Mouse (Mus musculus) brown adipose tissue, adult 24 weeks (tissue): ENCODE results near the gene Ly6g6c. TPM values are rescaled to one million over a fixed set of nuclear protein-coding genes. Genes with fewer than 3 reads are reported as not detected.

ENCODE experiments used
- H3K27ac ChIP-seq: fragments of 200-500 bp; replicated peaks from 2 replicates; pipeline ENCODE4 v1.5.1; 2012; ENCODE audit warnings: low read depth, mild to moderate bottlenecking, low read length
- H3K4me1 ChIP-seq: fragments of 200-500 bp; 2 replicates; pipeline ENCODE4 v1.6.1; 2012; ENCODE audit warnings: low read length, mixed read lengths; ENCODE audit not compliant: control insufficient read depth, insufficient read depth, insufficient read length
- H3K4me3 ChIP-seq: fragments of 200-500 bp; 2 replicates; pipeline ENCODE4 v1.5.1; 2012; ENCODE audit warnings: low read depth, mild to moderate bottlenecking, low read length, moderate library complexity; ENCODE audit not compliant: insufficient read depth
- polyA plus RNA-seq: library from polyadenylated mRNA; stranded (reverse); fragments of >200 nt; gene quantifications from 2 replicates; pipeline ENCODE4 v1.2.4, GENCODE M21; 2012; ENCODE audit not compliant: missing spikeins, insufficient read depth, insufficient read length

Ly6g6c gene
- polyA plus RNA-seq, 1 experiment: not detected

GRCm38 (mm10) chr17:35058911-35059892 is 6.0 kb upstream of the Ly6g6c start, which contains the start of gene Ddah2:
TSS of gene Ddah2 (plus strand) at chr17:35059035.
- Histone ChIP-seq H3K4me1 (no peaks in the 10 kb centered on the region; the same call in 1 of the 2 replicates), H3K4me3 (peak within 1 kb of the TSS; percentile 89), H3K27ac (peak within 1 kb of the TSS; percentile 82)

DNA sequence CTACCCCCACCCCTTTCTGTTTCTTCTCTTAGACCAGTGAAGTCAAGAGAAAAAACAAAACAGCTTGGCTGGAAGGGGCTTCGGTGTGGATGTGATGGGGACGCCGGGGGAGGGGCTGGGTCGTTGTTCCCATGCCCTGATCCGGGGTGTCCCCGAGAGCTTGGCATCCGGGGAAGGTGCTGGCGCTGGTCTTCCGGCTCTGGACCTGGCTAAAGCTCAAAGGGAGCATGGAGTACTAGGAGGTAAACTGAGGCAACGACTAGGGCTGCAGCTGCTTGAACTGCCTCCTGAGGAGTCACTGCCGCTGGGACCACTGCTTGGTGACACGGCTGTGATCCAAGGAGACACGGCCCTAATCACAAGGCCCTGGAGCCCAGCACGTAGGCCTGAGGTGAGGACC is 5.1 kb upstream of the Ly6g6c start:
- Histone ChIP-seq H3K27ac (no peak overlapping the region), H3K4me3 (peak overlapping the region; percentile 89), H3K4me1 (no peaks in the 10 kb centered on the region; the same call in 1 of the 2 replicates)

DNA sequence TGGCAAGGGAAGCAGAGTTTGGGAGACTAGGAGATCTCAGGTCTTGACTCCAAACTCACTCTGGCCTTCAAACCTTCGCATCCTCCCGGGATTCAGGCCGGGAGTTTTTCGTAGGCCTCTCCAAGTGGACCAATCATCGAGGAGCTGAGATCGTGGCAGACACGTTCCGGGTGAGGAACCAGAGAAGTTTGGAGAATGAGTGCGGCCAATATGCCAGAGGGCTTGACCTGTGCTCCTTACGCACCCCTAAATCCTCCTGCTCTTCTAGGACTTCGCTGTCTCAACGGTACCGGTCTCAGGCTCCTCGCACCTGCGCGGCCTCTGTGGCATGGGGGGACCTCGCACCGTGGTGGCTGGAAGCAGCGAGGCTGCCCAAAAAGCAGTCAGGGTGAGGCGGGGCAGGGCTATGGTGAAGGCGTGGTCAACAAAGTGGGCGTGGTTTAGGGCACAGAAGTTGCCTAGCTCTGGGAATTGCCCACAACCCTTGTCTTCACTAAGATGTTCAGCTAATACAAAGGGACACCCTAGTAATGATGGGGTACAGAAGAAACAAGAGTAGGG is 4.4 kb upstream of the Ly6g6c start:
- peak overlapping the region; percentile 89; the same call in 1 of the 2 replicates for H3K4me3 ChIP-seq

DNA sequence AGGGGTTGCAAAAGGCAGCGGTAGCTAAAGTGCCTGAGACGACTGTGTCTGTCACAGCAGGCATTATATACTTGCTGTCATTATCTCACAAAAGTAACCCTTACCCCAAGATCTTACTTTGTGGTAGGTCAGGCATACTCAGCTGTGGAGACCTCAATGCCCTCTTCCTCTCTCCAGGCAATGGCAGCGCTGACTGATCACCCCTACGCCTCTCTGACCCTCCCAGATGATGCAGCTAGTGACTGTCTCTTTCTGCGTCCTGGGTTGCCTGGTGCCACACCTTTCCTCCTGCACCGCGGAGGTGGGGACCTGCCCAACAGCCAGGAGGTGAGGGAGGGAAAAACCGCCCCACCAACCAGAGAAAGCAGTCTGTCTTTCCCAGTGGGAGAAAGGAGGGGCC is 3.9 kb upstream of the Ly6g6c start:
- Histone ChIP-seq H3K4me3 (no peak overlapping the region), H3K4me1 (no peaks in the 10 kb centered on the region; the same call in 1 of the 2 replicates)

More for the DNA sequence above, 4.4 kb upstream of the Ly6g6c start:
- Histone ChIP-seq H3K4me1 (no peaks in the 10 kb centered on the region; the same call in 1 of the 2 replicates), H3K27ac (no peak overlapping the region)

DNA sequence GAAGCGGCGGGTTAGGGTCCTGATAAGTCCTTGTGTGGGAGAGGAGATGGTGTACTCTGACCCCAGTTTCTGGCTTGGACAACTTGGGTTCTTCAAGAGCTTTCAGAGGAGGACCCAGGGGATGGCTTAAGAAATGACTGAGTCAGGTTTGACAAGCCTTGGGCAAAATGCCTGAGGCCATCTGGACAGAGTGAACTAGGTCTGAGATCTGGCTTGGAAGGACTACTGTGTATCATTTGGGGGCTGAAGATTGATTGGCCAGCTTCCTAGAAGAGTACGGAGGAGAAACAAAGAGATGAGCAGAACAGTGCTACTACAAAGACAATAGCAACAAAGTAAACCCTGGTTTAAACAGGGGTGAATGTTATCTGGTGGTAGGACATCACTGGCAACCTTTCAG is 1.7 kb upstream of the Ly6g6c start:
- Histone ChIP-seq H3K4me3 (no peak overlapping the region), H3K4me1 (no peaks in the 10 kb centered on the region; the same call in 1 of the 2 replicates), H3K27ac (no peak overlapping the region)

More for the DNA sequence above, 3.9 kb upstream of the Ly6g6c start:
- H3K27ac ChIP-seq: no peak overlapping the region

GRCm38 (mm10) chr17:35064378-35064877 is 760 bp upstream of the Ly6g6c start:
- Histone ChIP-seq H3K27ac (no peak overlapping the region), H3K4me1 (no peaks in the 10 kb centered on the region), H3K4me3 (0 out of 2 replicates have a peak overlapping the region, but pooled peaks have one; percentile 42)

GRCm38 (mm10) chr17:35066084-35066483 is 896 bp downstream of the Ly6g6c start, which contains the start of gene Mpig6b:
TSS of gene Mpig6b (minus strand) at chr17:35066184.
- Histone ChIP-seq H3K4me1 (no peaks in the 10 kb centered on the region), H3K27ac (no peak within 1 kb of the TSS), H3K4me3 (peak within 1 kb of the TSS; percentile 42)

GRCm38 (mm10) chr17:35068213-35068914 is 3.2 kb downstream of the Ly6g6c start:
- no peak overlapping the region for H3K4me3 ChIP-seq
- no peaks in the 10 kb centered on the region for H3K4me1 ChIP-seq
- no peak overlapping the region for H3K27ac ChIP-seq

DNA sequence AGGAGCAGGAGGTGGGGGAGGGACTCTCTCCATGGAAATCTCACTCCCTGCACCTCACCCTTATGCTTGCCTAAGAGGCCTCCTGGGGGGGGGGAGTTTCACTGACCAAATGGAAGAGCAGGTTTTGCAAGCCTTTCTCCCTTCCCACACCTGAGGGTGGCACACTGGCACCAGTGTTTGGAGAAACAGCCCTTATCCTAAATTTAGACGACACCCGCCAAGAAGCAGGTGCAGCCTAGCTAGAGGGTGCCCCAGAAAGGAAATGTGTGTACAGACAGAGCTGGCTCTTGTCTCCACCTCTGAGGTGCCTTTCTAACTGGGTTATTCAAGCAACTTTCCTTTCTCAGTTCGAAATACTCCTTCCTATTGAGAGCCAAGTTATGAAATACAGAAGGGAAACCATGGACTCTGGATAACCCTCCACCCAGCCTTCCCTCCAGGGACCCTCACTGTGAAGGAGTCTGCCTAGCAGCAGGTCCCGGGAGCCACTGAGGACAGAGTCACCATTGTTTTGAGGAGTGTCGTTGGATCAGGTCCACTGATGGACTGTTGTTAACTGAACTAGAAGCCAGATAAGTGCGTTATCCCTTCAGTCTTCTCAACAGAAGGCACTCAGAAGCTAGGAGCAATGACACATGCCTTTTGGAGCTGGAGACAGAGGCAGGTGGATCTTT is 5.5 kb downstream of the Ly6g6c start:
- H3K4me1 ChIP-seq: no peaks in the 10 kb centered on the region
- H3K27ac ChIP-seq: no peak overlapping the region
- no peak overlapping the region for H3K4me3 ChIP-seq

DNA sequence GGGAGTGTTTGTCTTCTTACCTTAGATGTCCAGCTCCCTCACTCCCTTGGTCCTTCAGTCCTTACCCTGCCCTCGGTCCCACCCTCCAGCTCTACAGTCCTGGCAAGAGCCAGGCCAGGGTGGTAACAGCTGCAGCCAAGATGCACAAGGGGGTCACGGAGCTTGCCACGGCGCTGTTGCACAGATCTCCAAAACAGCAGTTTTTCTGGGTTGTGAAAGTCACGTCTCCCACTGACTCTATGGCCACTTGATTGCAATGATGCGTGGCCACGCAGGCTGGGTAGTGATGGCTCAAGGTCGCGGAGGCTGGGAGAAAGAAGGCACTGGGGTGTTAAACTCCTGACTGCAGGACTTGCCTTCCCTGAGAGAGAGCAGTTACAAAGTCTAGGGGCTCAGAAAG is 6.3 kb downstream of the Ly6g6c start:
- H3K27ac ChIP-seq: no peak overlapping the region
- no peaks in the 10 kb centered on the region for H3K4me1 ChIP-seq
- H3K4me3 ChIP-seq: no peak overlapping the region

- Histone ChIP-seq H3K27ac (no peak overlapping the region), H3K4me1 (no peaks in the 10 kb centered on the region), H3K4me3 (no peak overlapping the region)
These were observed 8.9 kb downstream of the Ly6g6c start for GRCm38 (mm10) chr17:35074097-35074496.

DNA sequence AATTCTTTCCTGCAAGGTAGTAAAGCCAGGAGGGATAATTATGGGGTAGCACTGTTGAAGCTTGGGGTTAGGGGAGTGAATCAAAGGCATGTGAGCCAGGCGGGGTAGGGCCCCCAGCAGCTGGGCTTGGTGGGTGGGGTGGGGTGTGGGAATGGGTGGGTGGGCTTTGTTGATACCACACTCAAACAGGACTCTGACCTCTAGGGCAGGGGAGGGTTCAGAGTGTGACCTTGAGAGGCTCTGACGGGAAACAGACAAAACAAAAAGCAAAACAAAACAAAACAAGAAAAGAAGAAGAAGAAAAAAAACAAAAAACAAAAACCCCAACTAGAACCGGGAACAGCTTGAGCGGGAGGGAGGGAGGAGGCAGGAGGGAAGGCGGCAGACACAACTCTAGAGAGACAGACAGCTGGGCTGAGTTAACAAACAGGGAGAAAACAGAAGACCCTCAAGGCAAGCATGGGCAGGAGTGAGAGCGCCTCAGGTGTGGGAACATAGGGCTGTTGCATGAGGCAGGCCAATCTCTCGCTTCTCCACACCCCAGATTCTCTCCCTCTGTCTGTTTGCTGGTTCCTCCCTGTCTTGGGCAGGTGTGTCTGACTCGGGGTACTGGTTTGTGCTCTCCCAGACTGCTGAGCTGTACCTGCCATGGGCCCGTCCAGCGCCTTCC is 11.5 kb downstream of the Ly6g6c start, which contains the start of gene Ly6g6e:
Gene Ly6g6e, plus strand, starts transcription at position 396 of the 670 bp plus-strand sequence.
- Histone ChIP-seq H3K4me1 (no peaks in the 10 kb centered on the region), H3K27ac (peak within 1 kb of the TSS; percentile 40), H3K4me3 (peak within 1 kb of the TSS; percentile 63)

DNA sequence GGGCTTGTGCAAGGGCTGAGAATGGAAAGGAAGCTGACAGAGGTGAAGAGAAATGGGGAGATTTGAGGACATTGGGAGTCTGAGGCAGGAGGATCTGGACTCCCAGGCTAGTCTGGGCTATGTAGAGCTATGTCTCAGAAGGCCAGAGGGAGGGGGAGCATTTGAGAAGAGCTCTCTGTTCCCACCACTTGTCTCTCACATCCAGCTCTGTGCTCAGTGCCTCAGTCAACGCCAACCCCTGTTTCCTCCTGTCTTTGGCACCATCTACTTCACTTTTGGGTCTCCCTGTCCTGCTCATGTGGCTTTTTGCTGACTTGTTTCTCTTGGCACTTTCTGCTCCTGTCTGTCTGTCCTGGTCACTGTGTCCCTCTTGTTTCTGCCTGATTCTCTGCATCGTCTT is 12.1 kb downstream of the Ly6g6c start:
- peak overlapping the region; percentile 40 for H3K27ac ChIP-seq
- H3K4me3 ChIP-seq: peak overlapping the region; percentile 63
- no peaks in the 10 kb centered on the region for H3K4me1 ChIP-seq

DNA sequence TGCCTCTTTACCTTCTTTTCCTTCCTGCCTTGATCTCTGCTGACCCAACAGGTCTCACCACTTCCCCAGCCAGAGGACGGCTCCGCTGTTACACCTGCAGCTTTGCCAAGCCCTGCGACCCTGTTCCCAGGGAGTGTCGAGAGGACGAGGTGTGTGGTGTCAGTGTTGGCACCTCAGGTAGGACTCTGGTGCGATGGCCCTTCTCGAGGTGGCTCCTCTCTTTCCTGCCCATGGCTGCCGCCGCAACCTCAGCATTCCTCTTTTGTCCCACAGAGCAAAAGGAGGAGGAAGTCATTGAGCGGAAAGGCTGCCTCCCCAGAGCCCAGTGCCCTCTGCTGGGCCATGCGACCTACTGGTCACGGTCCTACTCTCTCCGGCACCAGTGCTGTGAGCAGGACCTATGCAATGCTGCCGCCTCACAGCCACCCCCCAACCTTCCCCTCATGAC is 12.6 kb downstream of the Ly6g6c start, which contains the start of gene Ly6g6d:
Gene Ly6g6d, minus strand, starts transcription at position 280 of the 448 bp plus-strand sequence.
- H3K4me3 ChIP-seq: peak within 1 kb of the TSS; percentile 63
- no peaks in the 10 kb centered on the region for H3K4me1 ChIP-seq
- peak within 1 kb of the TSS; percentile 40 for H3K27ac ChIP-seq
